In the genomic region with DNA sequence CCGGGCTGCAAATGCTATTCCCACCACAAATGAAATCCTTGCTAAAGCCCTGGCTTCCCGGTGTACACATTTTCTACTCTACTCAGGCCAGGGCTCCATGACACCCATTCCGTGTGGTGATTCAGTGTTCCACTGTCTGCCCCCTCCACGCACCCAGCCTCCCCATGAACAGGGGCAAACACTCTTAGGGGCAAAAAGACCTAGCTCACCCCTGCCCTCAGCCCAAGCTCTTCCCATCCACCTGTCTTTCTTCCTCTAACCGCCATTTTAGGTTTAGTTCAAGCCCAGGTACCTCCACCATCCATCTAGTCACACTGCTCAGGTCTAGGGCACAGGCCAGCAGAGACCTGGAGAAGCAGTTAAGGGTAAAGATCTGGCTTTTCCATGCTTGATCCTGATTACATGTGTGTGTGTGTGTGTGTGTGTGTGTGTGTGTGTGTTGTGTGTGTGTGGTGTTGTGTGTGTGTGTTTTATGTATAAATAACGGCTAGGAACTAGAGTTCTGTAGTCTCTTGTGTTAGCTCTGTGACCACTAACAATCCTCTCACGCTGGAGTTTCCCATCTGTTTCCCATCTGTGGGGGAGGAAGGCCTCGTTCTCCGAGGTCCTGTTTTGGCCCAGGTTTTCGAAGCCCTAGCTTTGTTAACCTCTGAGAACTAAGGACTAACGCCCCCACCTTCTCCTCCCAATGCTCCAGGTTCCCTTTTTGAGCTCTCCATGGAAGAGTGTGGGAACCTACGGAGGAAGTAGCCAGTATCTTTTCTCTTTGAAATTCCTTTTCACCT, we compare ENCODE assay signal across 8 mouse cellular contexts. TPM values are rescaled to one million over a fixed set of nuclear protein-coding genes. Genes with fewer than 3 reads are reported as not detected.
DNase-seq lines count a peak whose midpoint lies in the region; ATAC-seq and TF ChIP-seq lines count a peak whose summit lies in the region.

No protein-coding gene starts in this region.

- no peak for TF ChIP-seq CTCF in Patski (IDR thresholded peaks at IDR 0.05)

- peaks cover 15% of the 10 kb centered on the region for H3K4me1 ChIP-seq in kidney, embryonic 15.5 days
- peaks cover 13% of the 10 kb centered on the region for H3K4me1 ChIP-seq in forebrain, embryonic 15.5 days
- H3K4me1 ChIP-seq in liver, embryonic 11.5 days (replicated peaks; ENCODE audit: control insufficient read depth, insufficient read depth, low read length) = peaks cover 11% of the 10 kb centered on the region

- H3K36me3 ChIP-seq in kidney, embryonic 15.5 days = peaks cover 41% of the 10 kb centered on the region
- H3K36me3 ChIP-seq in forebrain, embryonic 15.5 days = peaks cover 22% of the 10 kb centered on the region
- H3K36me3 ChIP-seq in liver, embryonic 11.5 days (ENCODE audit: control insufficient read depth, insufficient read depth, low read length) = peaks cover 27% of the 10 kb centered on the region

- no peak for DNase-seq in kidney, postnatal 36 days
- no peak for DNase-seq in Patski (ENCODE audit: low read depth, low spot score)
- no peak for DNase-seq in liver, embryonic 11.5 days (ENCODE audit: low spot score)
- DNase-seq in retina, embryonic 14.5 days (ENCODE audit: low spot score) = peak; percentile 31
- DNase-seq in ovary, adult 18-20 months (ENCODE audit: low spot score) = no peak
- no peak for DNase-seq in thymus, postnatal 10 days (ENCODE audit: low spot score in 2 of 2)

- in situ Hi-C loops in Patski (cut with MboI; ENCODE audit: low pct_unique_long_range_greater_than_20kb) = loop anchor here (5.0 kb wide), 1 partner anchor 104 kb away; the partner anchor contains the start of genes Cox17 and Gm21987

- peak overlapping the region; percentile 67 for H3K4me2 ChIP-seq in kidney, embryonic 15.5 days
- H3K4me2 ChIP-seq in forebrain, embryonic 15.5 days (replicated peaks) = peak overlapping the region; percentile 77
- H3K4me2 ChIP-seq in liver, embryonic 11.5 days = peak overlapping the region; percentile 71

- CTCF ChIA-PET in Patski (lab: Charles Lee) = interaction anchor here (1.1 to 1.8 kb wide), 2 partner anchors 20 to 106 kb away, joined by 3 to 4 read pairs; no protein-coding TSS in a partner anchor

- peak overlapping the region; percentile 75 for H3K4me3 ChIP-seq in kidney, embryonic 15.5 days (replicated peaks)
- peak overlapping the region; percentile 96 for H3K4me3 ChIP-seq in forebrain, embryonic 15.5 days
- peak overlapping the region; percentile 69 for H3K4me3 ChIP-seq in liver, embryonic 11.5 days (ENCODE audit: low read depth, low read length)

- peak overlapping the region; percentile 95 for H3K27ac ChIP-seq in kidney, embryonic 15.5 days
- H3K27ac ChIP-seq in forebrain, embryonic 15.5 days (replicated peaks) = peak overlapping the region; percentile 87
- H3K27ac ChIP-seq in liver, embryonic 11.5 days (ENCODE audit: low read depth, low read length) = peak overlapping the region; percentile 88; the same call in 1 of the 2 replicates

- POLR2A ChIA-PET in Patski (lab: Charles Lee) = interaction anchor here (1.0 to 1.4 kb wide), 3 partner anchors 11 to 71 kb away, joined by 3 to 7 read pairs (median 4); partner anchors contain the start of gene Timmdc1

- 40% methylated on average over 12 of the region's 12 CpGs for WGBS in kidney, embryonic 15.5 days
- WGBS in forebrain, embryonic 15.5 days = 43% methylated on average over 12 of the region's 12 CpGs
- 48% methylated on average over 12 of the region's 12 CpGs for WGBS in liver, embryonic 11.5 days

- no peaks in the 10 kb centered on the region for H3K27me3 ChIP-seq in kidney, embryonic 15.5 days
- no peaks in the 10 kb centered on the region for H3K27me3 ChIP-seq in Patski
- H3K27me3 ChIP-seq in forebrain, embryonic 15.5 days = no peaks in the 10 kb centered on the region
- no peaks in the 10 kb centered on the region for H3K27me3 ChIP-seq in liver, embryonic 11.5 days (replicated peaks; ENCODE audit: control insufficient read depth, insufficient read depth, low read length)

- H3K9me3 ChIP-seq in kidney, embryonic 15.5 days (replicated peaks) = no peaks in the 10 kb centered on the region
- H3K9me3 ChIP-seq in forebrain, embryonic 15.5 days = no peaks in the 10 kb centered on the region
- no peaks in the 10 kb centered on the region for H3K9me3 ChIP-seq in liver, embryonic 11.5 days (ENCODE audit: control insufficient read depth, low read length)

- ATAC-seq in kidney, embryonic 15.5 days (replicated peaks; ENCODE audit: low FRiP score) = no peak; the same call in 1 of the 2 replicates
- ATAC-seq in Patski = peak; percentile 2
- no peak; the same call in 1 of the 2 replicates for ATAC-seq in forebrain, embryonic 15.5 days (replicated peaks)
- ATAC-seq in liver, embryonic 11.5 days (replicated peaks; ENCODE audit: low FRiP score) = no peak; the same call in 1 of the 2 replicates

- peak overlapping the region; percentile 85 for H3K9ac ChIP-seq in kidney, embryonic 15.5 days
- peak overlapping the region; percentile 98 for H3K9ac ChIP-seq in forebrain, embryonic 15.5 days (replicated peaks)
- peak overlapping the region; percentile 90 for H3K9ac ChIP-seq in liver, embryonic 11.5 days (ENCODE audit: low read depth, low read length)

RNA-seq across cellular contexts. Expression of gene Adprh, which starts 0.9 kb away (rescaled TPM):
- 93.2 and 102 TPM in 2 replicates for polyA plus RNA-seq in kidney, embryonic 15.5 days (2015; fragmentation: Nextera tagmentation; extraction: Ambion mirVana)
- polyA plus RNA-seq in Patski (2021) = 37.5 TPM
- polyA plus RNA-seq in forebrain, embryonic 15.5 days (2015; fragmentation: Nextera tagmentation; extraction: Ambion mirVana) = 131 and 141 TPM in 2 replicates
- 92.0 and 92.1 TPM in 2 replicates for polyA plus RNA-seq in liver, embryonic 11.5 days (2014; fragmentation: Nextera tagmentation; extraction: Ambion mirVana)

RNA-seq across cellular contexts. Expression of gene Cd80, which starts 3.7 kb away (rescaled TPM):
- 0.29 and 0.50 TPM in 2 replicates for polyA plus RNA-seq in kidney, embryonic 15.5 days (2015; fragmentation: Nextera tagmentation; extraction: Ambion mirVana)
- polyA plus RNA-seq in Patski (2021) = 0.24 TPM
- polyA plus RNA-seq in forebrain, embryonic 15.5 days (2015; fragmentation: Nextera tagmentation; extraction: Ambion mirVana) = 0.55 and 0.59 TPM in 2 replicates
- polyA plus RNA-seq in liver, embryonic 11.5 days (2014; fragmentation: Nextera tagmentation; extraction: Ambion mirVana) = 0.14 and 0.23 TPM in 2 replicates

RNA-seq across cellular contexts. Expression of gene Pla1a, which starts 18.7 kb away (rescaled TPM):
- 3.9 and 4.2 TPM in 2 replicates for polyA plus RNA-seq in kidney, embryonic 15.5 days (2015; fragmentation: Nextera tagmentation; extraction: Ambion mirVana)
- 61.5 TPM for polyA plus RNA-seq in Patski (2021)
- 0.34 and 0.41 TPM in 2 replicates for polyA plus RNA-seq in forebrain, embryonic 15.5 days (2015; fragmentation: Nextera tagmentation; extraction: Ambion mirVana)
- polyA plus RNA-seq in liver, embryonic 11.5 days (2014; fragmentation: Nextera tagmentation; extraction: Ambion mirVana) = 0.79 and 1.4 TPM in 2 replicates

Comparison
In these comparisons a context has a peak if more than half of its experiments do, and no peak if none do; other contexts are left out.
1. RNA of gene Pla1a, which starts 18.7 kb away (polyA plus RNA-seq): 61.5 TPM in Patski (single experiment); 3.9 to 4.2 TPM in kidney, embryonic 15.5 days, 0.79 to 1.4 TPM in liver, embryonic 11.5 days and 0.34 to 0.41 TPM in forebrain, embryonic 15.5 days; every median in the first group is over 10 times any median in the second.
2. Peak in every context shown above with its lines, with median percentiles within 50 percentile points of each other: H3K27ac ChIP-seq, H3K4me2 ChIP-seq, H3K4me3 ChIP-seq and H3K9ac ChIP-seq.